Mouse (Mus musculus): ENCODE data around the gene Amhr2. TPM values are rescaled to one million over a fixed set of nuclear protein-coding genes. Genes with fewer than 3 reads are reported as not detected.

Amhr2 gene
- polyA plus RNA-seq, 1 experiment from 2014 or later: 11.0 TPM

GRCm38 (mm10) chr15:102499851-102500250 lies 54.7 kb downstream of the Amhr2 start:
- no peaks in the 10 kb centered on the region for H3K4me1 ChIP-seq (ENCODE audit: insufficient read depth, low read depth, low read length)
- no peak for DNase-seq (ENCODE audit: low spot score)
- H3K4me3 ChIP-seq (ENCODE audit: low read depth, low read length): no peak overlapping the region
- no peaks in the 10 kb centered on the region for H3K9me3 ChIP-seq (ENCODE audit: low read length)
- H3K27ac ChIP-seq (ENCODE audit: low read length): no peak overlapping the region
- WGBS: 84% methylated on average over 6 of the region's 6 CpGs
- ATAC-seq: no peak
- TF ChIP-seq CTCF (IDR thresholded peaks at IDR 0.05): no peak
- TF ChIP-seq EP300 (IDR thresholded peaks at IDR 0.05): no peak
- no peak overlapping the region for H3K9ac ChIP-seq (replicated peaks; ENCODE audit: low read depth)
- no peak overlapping the region for H3K4me2 ChIP-seq (replicated peaks; ENCODE audit: low read depth, low read length)
- peaks cover 48% of the 10 kb centered on the region for H3K36me3 ChIP-seq (ENCODE audit: insufficient read depth, low read length)
- no peaks in the 10 kb centered on the region for H3K27me3 ChIP-seq (replicated peaks; ENCODE audit: insufficient read depth, low read length)

GRCm38 (mm10) chr15:102500479-102500878 lies 55.3 kb downstream of the Amhr2 start:
- H3K36me3 ChIP-seq (ENCODE audit: insufficient read depth, low read length): peaks cover 48% of the 10 kb centered on the region
- no peak overlapping the region for H3K4me2 ChIP-seq (replicated peaks; ENCODE audit: low read depth, low read length)
- no peak overlapping the region for H3K4me3 ChIP-seq (ENCODE audit: low read depth, low read length)
- TF ChIP-seq CTCF (IDR thresholded peaks at IDR 0.05) (no peak), EP300 (IDR thresholded peaks at IDR 0.05) (no peak)
- H3K9ac ChIP-seq (replicated peaks; ENCODE audit: low read depth): no peak overlapping the region
- no peaks in the 10 kb centered on the region for H3K27me3 ChIP-seq (replicated peaks; ENCODE audit: insufficient read depth, low read length)
- ATAC-seq (no peak), DNase-seq (ENCODE audit: low spot score) (no peak)
- no peaks in the 10 kb centered on the region for H3K9me3 ChIP-seq (ENCODE audit: low read length)
- H3K4me1 ChIP-seq (ENCODE audit: insufficient read depth, low read depth, low read length): no peaks in the 10 kb centered on the region
- H3K27ac ChIP-seq (ENCODE audit: low read length): no peak overlapping the region
- 79% methylated on average over 5 of the region's 5 CpGs for WGBS

GRCm38 (mm10) chr15:102501084-102501814 lies 56.1 kb downstream of the Amhr2 start:
- Histone ChIP-seq H3K27me3 (replicated peaks; ENCODE audit: insufficient read depth, low read length) (no peaks in the 10 kb centered on the region), H3K36me3 (ENCODE audit: insufficient read depth, low read length) (peaks cover 48% of the 10 kb centered on the region), H3K9me3 (ENCODE audit: low read length) (no peaks in the 10 kb centered on the region), H3K9ac (replicated peaks; ENCODE audit: low read depth) (no peak overlapping the region), H3K4me3 (ENCODE audit: low read depth, low read length) (no peak overlapping the region), H3K4me1 (ENCODE audit: insufficient read depth, low read depth, low read length) (no peaks in the 10 kb centered on the region), H3K27ac (ENCODE audit: low read length) (no peak overlapping the region), H3K4me2 (replicated peaks; ENCODE audit: low read depth, low read length) (no peak overlapping the region)
- DNase-seq (ENCODE audit: low spot score) (no peak), ATAC-seq (no peak)
- WGBS: 78% methylated on average over 19 of the region's 19 CpGs
- TF ChIP-seq EP300 (IDR thresholded peaks at IDR 0.05): no peak
- TF ChIP-seq CTCF (IDR thresholded peaks at IDR 0.05): no peak

- no peak overlapping the region for H3K27ac ChIP-seq (ENCODE audit: low read length)
- no peaks in the 10 kb centered on the region for H3K27me3 ChIP-seq (replicated peaks; ENCODE audit: insufficient read depth, low read length)
- H3K4me3 ChIP-seq (ENCODE audit: low read depth, low read length): no peak overlapping the region
- ATAC-seq (no peak), DNase-seq (ENCODE audit: low spot score) (no peak)
- no peak for TF ChIP-seq EP300 (IDR thresholded peaks at IDR 0.05)
- no peak for TF ChIP-seq CTCF (IDR thresholded peaks at IDR 0.05)
- peaks cover 46% of the 10 kb centered on the region for H3K36me3 ChIP-seq (ENCODE audit: insufficient read depth, low read length)
- 72% methylated on average over 9 of the region's 9 CpGs for WGBS
- no peak overlapping the region for H3K9ac ChIP-seq (replicated peaks; ENCODE audit: low read depth)
- H3K4me1 ChIP-seq (ENCODE audit: insufficient read depth, low read depth, low read length): no peaks in the 10 kb centered on the region
- H3K9me3 ChIP-seq (ENCODE audit: low read length): no peaks in the 10 kb centered on the region
- no peak overlapping the region for H3K4me2 ChIP-seq (replicated peaks; ENCODE audit: low read depth, low read length)
Observed at GRCm38 (mm10) chr15:102502254-102502840, 57.2 kb downstream of the Amhr2 start.

GRCm38 (mm10) chr15:102503447-102503846 lies 58.3 kb downstream of the Amhr2 start, which contains the start of gene Gm10337:
Gm10337 (plus strand) TSS chr15:102503722.
- no peaks in the 10 kb centered on the region for H3K9me3 ChIP-seq (ENCODE audit: low read length)
- no peak within 1 kb of the TSS for H3K9ac ChIP-seq (replicated peaks; ENCODE audit: low read depth)
- WGBS: 92% methylated on average over 1 of the region's 1 CpGs
- H3K4me3 ChIP-seq (ENCODE audit: low read depth, low read length): no peak within 1 kb of the TSS
- no peak for ATAC-seq
- no peak for DNase-seq (ENCODE audit: low spot score)
- peaks cover 38% of the 10 kb centered on the region for H3K36me3 ChIP-seq (ENCODE audit: insufficient read depth, low read length)
- H3K27me3 ChIP-seq (replicated peaks; ENCODE audit: insufficient read depth, low read length): no peaks in the 10 kb centered on the region
- TF ChIP-seq CTCF (IDR thresholded peaks at IDR 0.05) (no peak), EP300 (IDR thresholded peaks at IDR 0.05) (no peak)
- no peak within 1 kb of the TSS for H3K4me2 ChIP-seq (replicated peaks; ENCODE audit: low read depth, low read length)
- H3K4me1 ChIP-seq (ENCODE audit: insufficient read depth, low read depth, low read length): no peaks in the 10 kb centered on the region
- H3K27ac ChIP-seq (ENCODE audit: low read length): no peak within 1 kb of the TSS

Other genes with a start within 250 kb of the Amhr2 start
- gene Zfp740, start 242.1 kb upstream of the Amhr2 start, polyA plus RNA-seq (2015; fragmentation: Nextera tagmentation; extraction: Ambion mirVana): 31.9 and 33.9 TPM in 2 replicates
- gene Csad, start 240.6 kb upstream of the Amhr2 start, polyA plus RNA-seq (2015; fragmentation: Nextera tagmentation; extraction: Ambion mirVana): 71.0 and 76.9 TPM in 2 replicates
- gene Itgb7, start 213.4 kb upstream of the Amhr2 start, polyA plus RNA-seq (2015; fragmentation: Nextera tagmentation; extraction: Ambion mirVana): 3.6 and 4.3 TPM in 2 replicates
- gene Rarg, start 187.8 kb upstream of the Amhr2 start, polyA plus RNA-seq (2015; fragmentation: Nextera tagmentation; extraction: Ambion mirVana): 35.8 and 40.2 TPM in 2 replicates
- 0.13 and 0.36 TPM in 2 replicates for gene Gm9918, start 174.8 kb upstream of the Amhr2 start, polyA plus RNA-seq (2015; fragmentation: Nextera tagmentation; extraction: Ambion mirVana)
- gene Mfsd5, start 165.9 kb upstream of the Amhr2 start, polyA plus RNA-seq (2015; fragmentation: Nextera tagmentation; extraction: Ambion mirVana): 70.4 and 72.7 TPM in 2 replicates
- gene Espl1, start 149.1 kb upstream of the Amhr2 start, polyA plus RNA-seq (2015; fragmentation: Nextera tagmentation; extraction: Ambion mirVana): 0.99 and 1.4 TPM in 2 replicates
- gene Pfdn5, start 119.3 kb upstream of the Amhr2 start, polyA plus RNA-seq (2015; fragmentation: Nextera tagmentation; extraction: Ambion mirVana): 457 and 467 TPM in 2 replicates
- 46.1 and 48.3 TPM in 2 replicates for gene Myg1, start 113.7 kb upstream of the Amhr2 start, polyA plus RNA-seq (2015; fragmentation: Nextera tagmentation; extraction: Ambion mirVana)
- 16.2 and 17.0 TPM in 2 replicates for gene Aaas, start 94.6 kb upstream of the Amhr2 start, polyA plus RNA-seq (2015; fragmentation: Nextera tagmentation; extraction: Ambion mirVana)
- not detected in 2 replicates for gene Sp7, start 78.2 kb upstream of the Amhr2 start, polyA plus RNA-seq (2015; fragmentation: Nextera tagmentation; extraction: Ambion mirVana)
- gene Sp1, start 39.2 kb upstream of the Amhr2 start, polyA plus RNA-seq (2015; fragmentation: Nextera tagmentation; extraction: Ambion mirVana): 7.3 and 8.6 TPM in 2 replicates
- gene Prr13, start 13.7 kb downstream of the Amhr2 start, polyA plus RNA-seq (2015; fragmentation: Nextera tagmentation; extraction: Ambion mirVana): 110 and 128 TPM in 2 replicates
- 154 and 157 TPM in 2 replicates for gene Pcbp2, start 25.2 kb downstream of the Amhr2 start, polyA plus RNA-seq (2015; fragmentation: Nextera tagmentation; extraction: Ambion mirVana)
- gene Gm10337, start 58.4 kb downstream of the Amhr2 start, polyA plus RNA-seq (2015; fragmentation: Nextera tagmentation; extraction: Ambion mirVana): 2.0 TPM in 1 of 2 replicates, not detected in the other
- 4.2 and 4.9 TPM in 2 replicates for gene Map3k12, start 71.7 kb downstream of the Amhr2 start, polyA plus RNA-seq (2015; fragmentation: Nextera tagmentation; extraction: Ambion mirVana)
- gene Tarbp2, start 72.8 kb downstream of the Amhr2 start, polyA plus RNA-seq (2015; fragmentation: Nextera tagmentation; extraction: Ambion mirVana): 35.2 and 42.8 TPM in 2 replicates
- 3.7 and 4.2 TPM in 2 replicates for gene Npff, start 79.6 kb downstream of the Amhr2 start, polyA plus RNA-seq (2015; fragmentation: Nextera tagmentation; extraction: Ambion mirVana)
- gene Gm28047, start 179.7 kb downstream of the Amhr2 start, polyA plus RNA-seq (2015; fragmentation: Nextera tagmentation; extraction: Ambion mirVana): not detected in 2 replicates
- 37.4 and 42.8 TPM in 2 replicates for gene Atf7, start 180.1 kb downstream of the Amhr2 start, polyA plus RNA-seq (2015; fragmentation: Nextera tagmentation; extraction: Ambion mirVana)
- 48.6 and 49.8 TPM in 2 replicates for gene Atp5g2, start 227.0 kb downstream of the Amhr2 start, polyA plus RNA-seq (2015; fragmentation: Nextera tagmentation; extraction: Ambion mirVana)

All from lung, postnatal 0 days (tissue).